Mouse (Mus musculus) spleen, postnatal 14 days (tissue): ENCODE data around the gene Dnah2.
"Not testable (repeated sequence)": the region's sequence is repeated elsewhere in the genome, so short reads cannot be mapped to it uniquely, and the experiment has no call there.

Experiments used
- DNase-seq, 2 experiments: peaks; one replicate each; pipeline ENCODE4 v3.0.0; 2021 to 2022; ENCODE audit warnings: low spot score in 2 of 2

Dnah2 gene

DNA sequence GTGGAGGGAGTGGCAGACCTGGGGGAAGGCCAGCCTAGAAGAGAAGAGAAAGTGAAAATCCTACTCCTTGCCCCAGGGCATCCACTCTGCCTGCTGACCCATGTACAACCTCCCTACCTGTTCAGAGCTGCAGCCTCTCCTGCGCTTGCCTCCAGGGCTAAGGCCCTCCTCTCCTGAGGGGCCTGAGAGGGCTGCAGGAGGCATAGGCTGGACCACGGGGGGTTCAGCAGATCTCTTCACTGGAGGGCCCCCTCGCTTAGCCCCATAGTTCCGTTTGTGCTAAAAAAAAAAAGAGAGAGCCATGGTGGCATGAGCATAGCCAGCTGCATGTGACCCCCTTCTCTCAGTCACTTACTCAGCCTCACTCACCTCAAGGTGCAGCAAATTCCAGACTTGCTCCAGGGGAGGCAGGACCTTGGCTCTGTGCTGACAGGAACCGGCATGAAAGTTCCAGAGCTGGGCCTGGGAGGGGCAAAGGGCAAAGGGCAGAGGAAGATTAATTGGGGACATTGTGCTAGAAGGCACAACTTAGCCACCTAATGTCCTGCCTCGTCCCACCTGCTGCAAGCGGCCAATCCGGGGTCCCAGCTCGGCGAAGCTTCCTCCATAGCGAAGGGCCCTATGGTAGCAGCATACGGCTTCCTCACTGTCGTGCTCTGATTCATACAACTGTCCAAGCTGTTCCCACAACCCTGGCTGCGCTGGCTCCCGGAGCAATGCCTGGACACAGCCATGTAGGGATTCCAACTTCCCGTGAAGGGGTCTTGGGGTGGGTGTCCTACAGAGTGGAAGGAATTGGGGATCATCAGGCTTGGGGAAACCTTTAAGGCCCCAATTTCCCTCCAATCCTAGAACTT is 141.8 kb downstream of the Dnah2 start:
- DNase-seq = no peak

DNA sequence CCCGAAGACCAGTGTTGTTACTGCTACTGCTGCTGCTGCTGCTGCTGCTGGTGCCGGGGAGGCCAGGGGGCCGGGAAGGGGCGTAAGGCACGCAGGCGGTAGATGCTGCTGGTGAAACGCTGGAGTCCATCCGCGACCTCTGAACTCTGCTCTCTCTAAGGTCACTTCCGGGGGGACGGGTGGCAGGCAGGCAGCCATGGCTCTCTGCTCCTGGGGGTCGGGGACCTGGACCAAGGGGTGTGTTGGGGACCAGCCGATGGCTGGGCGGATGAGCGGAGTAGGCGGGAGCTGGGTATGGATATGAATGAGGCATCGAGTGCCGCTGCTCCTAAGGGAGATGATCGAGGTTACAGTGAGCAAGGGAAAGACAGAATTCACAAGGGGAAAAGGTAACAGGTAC is 142.6 kb downstream of the Dnah2 start:
- no peak for DNase-seq

- no peak for DNase-seq
Measured at GRCm38 (mm10) chr11:69405397-69406200, 143.3 kb downstream of the Dnah2 start.

DNA sequence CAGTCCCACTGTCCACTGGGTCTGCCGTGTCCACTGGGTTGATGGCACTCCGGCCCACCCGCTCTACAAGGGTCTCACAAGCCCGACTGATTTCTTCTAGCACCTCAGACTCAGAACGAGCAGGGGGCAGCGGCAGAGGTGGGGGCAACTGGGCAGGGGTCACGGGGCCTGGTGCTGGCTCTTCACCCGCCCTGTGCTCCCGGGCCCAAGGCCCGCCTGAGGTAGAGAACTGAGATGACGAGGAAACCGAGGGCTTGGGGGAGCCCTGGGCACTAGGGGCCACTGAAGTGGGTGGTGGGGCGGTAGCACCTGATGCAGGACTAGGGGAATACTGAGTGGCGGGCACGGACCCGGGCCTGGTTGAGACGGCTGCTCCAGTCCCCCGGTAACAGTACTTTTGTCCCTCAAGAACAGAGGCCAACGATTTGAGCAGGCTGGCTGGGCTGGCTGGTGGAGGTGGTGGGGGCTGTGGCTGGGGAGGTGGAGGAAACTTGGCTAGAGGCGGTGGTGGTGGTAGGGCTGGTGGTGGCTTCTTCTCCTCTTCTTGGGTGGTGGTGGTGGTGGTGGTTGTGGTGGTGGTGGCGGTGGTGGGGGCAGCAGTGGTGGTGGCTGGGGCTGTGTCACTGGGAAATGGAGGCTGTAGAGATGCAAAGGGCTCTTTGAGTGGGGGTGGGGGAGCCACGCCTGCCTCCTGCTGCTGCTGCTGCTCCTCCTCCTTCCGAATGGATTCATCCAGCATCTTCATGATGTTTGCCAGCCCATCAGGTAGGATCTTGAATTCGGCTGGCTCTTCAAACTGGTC is 144.1 kb downstream of the Dnah2 start:
- no peak for DNase-seq

GRCm38 (mm10) chr11:69403691-69404594 is 145.0 kb downstream of the Dnah2 start:
- no peak for DNase-seq

GRCm38 (mm10) chr11:69401987-69402386 is 146.9 kb downstream of the Dnah2 start:
- DNase-seq = no peak

DNA sequence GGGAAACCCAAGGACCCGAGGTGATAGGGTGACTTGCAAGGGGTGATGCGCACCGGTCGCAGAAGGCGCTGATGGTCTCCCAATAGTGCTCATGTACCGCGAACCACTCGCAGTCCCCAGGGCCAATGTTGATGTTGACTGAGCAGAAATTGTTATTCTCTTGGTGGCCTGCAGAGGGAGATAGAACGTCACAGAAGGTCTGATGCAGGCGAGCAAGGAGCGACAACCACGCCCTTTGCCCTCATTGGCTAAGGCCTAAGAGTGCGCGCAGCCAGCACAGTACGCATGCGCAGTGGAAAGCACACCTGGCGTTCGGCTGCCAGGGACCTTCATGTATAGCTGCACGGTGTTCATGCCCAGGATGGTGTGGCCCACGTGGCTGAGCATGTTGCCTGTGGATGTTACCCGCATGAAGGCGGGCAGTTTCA is 147.7 kb downstream of the Dnah2 start:
- peak; percentile 66 to 76 for DNase-seq

- DNase-seq = no peak
Measured at GRCm38 (mm10) chr11:69400083-69400850, 148.6 kb downstream of the Dnah2 start.

- no peak for DNase-seq
Measured at GRCm38 (mm10) chr11:69399201-69400082, 149.5 kb downstream of the Dnah2 start.

DNA sequence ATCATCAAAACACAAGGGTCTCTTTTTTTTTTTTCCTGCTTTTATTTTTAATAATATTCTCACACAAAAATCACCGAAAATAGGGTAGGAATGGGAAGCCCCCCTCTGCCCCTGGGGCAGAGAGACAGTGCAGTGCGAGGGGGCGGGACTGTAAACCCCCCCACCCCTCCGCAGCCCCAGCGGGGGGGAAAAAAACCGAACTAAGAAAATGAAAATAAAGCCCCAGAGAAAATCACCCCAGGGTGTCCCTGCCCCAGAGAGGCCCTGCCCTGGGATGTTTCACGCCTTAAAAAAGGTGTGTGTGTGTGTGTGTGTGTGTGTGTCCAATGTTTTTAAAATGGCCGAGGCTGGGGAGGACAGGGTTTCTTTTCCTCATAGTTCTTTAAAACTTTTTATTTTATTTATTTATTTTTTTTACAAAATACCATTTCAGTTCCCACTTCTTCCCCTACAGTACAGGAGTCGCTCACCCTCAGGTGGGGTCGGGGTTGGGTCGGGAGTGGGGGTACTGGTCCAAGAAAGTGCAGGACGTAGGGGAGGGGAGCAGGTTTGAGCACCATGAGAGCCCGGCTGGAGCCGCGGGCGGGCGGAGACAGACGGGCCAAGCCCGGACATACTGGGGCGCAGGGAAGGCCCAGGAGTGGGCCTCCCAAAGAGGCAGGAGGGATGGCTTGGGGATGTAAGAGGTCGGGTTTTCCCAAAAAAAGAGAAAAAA is 150.3 kb downstream of the Dnah2 start:
- no peak for DNase-seq

DNA sequence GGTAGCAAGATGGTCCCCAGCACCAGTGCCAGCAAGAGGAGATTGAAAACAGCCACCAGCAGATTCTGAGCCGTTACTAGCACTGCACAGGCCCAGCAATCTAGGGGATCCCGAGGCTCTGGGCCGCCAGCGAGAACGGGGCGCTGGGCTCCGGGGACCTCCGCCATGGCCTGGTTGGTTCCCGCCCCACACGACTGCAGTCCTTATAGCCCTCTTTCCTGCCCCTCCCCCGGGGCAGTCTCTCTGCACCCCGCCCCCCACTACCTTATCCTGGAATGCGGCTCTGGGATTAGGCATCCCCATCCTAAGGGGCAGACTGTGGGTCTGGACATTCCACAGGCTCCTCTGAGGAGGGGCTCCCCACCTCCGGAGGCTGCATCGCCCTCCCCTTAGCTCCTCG is 150.9 kb downstream of the Dnah2 start, which contains the start of gene Tmem88:
Tmem88 (minus strand) TSS at position 176 of the 400 bp plus-strand sequence.
- no peak for DNase-seq

DNA sequence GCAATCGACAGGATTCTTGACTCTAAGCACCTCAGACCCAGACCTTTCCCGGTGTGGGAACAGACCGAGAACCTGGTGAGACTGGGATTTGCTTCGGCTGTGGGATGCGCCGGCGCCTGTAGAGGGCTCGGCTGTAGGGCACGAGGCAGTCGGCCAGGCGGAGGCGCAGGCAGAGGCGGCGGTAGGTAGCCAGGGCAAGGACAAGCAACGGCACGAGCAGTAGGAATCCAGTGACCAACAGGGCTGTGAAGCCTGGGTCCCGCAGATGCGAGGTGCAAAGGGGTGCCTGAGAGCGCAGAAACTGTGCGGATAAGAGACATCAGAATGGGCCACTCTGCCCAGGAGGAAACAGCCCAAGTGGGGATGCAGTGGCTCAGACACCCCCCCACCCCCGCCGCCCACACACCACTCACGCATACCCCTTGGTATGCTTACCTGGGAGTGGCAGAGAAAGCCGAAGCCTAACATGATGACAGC is 151.3 kb downstream of the Dnah2 start:
- no peak for DNase-seq

DNA sequence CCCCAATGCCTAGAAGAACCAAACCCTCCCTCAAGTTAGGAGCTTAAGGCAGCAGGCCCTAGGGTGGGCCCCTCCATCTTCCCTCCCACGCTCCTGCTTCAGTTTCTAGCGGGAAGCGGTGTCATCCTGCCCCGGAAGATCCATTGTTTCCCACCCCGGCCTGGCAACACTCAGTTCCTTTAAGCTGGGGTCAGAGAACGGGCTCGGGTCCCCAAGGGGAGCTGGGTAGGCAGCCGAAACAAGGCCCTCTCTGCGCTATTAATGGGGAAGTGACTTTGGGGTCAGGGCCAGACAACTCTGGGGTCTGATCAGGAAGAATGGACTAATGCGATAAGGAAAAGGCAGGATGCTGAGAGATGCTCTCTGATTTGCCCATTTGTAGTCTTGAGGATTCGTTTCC is 152.1 kb downstream of the Dnah2 start:
- no peak for DNase-seq

- peak; percentile 82 to 89 for DNase-seq
Measured at GRCm38 (mm10) chr11:69395634-69396373, 153.1 kb downstream of the Dnah2 start.

GRCm38 (mm10) chr11:69395235-69395633 is 153.7 kb downstream of the Dnah2 start, which contains the start of the genes Naa38 and Cyb5d1:
TSS of gene Naa38 (plus strand) at chr11:69395487.
TSS of gene Cyb5d1 (minus strand) at chr11:69395631.
- peak; percentile 76 to 82 for DNase-seq

DNA sequence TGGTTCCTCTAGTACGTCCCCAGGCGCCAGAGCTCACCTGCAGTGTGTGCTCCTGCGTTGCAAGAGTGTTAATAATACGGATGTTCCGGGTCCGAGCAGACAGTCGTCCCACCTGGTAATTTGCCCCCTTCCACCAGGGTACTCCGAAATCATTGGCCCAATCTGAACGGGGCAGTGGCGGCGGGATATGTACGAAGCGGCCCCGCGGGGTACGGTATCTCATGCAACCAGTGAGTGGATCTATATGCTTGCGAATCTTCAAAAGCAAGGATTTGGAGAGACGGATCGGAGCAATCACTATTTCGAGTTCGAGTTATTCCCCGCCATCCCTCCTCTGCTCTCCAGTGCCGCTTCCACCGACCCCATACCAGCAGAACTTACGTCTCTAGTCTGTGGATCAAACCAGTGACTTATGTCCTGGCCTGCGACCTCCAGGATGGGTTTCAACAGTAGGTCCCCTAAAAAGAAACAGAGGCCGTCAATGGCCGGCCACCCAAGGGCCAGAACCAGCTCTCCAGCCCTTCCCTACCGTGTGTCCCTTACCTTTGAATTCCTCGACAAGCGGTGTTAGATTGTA is 154.2 kb downstream of the Dnah2 start:
- DNase-seq = not testable (repeated sequence)
